Mouse (Mus musculus): ENCODE data around the gene Pitpnc1.

The Pitpnc1 gene

DNA sequence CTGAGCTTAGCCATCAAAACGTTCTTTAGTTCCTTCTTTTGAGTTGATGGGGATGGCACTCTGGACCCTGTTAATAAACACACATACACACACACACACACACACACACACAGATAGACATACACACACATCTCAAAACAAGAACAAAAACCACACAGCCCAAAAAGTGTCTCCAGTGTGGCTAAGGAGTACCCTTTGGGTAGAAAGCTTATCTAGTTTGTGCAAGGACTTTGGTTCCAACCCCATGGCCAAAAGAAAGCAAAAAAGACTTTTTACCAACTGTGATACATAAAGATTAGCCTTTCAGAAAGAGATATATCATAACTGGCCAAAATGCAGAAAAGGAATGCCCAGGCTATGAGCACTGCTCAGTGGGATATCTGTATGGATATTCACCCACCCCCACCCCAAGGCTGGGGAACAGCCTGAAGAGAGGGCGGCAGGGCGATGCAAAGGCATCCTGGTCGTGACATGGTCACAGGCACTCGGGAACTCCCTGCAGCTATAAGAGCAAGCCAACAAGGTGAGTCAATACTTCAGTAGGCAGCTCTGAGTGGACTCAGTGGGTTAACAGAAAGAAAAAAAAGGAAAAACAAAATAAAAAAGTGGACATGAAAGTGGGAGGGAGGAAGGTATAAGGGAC lies 60.3 kb downstream of the Pitpnc1 start:
- DNase-seq (ENCODE audit: low read depth, low spot score) = no peak

DNA sequence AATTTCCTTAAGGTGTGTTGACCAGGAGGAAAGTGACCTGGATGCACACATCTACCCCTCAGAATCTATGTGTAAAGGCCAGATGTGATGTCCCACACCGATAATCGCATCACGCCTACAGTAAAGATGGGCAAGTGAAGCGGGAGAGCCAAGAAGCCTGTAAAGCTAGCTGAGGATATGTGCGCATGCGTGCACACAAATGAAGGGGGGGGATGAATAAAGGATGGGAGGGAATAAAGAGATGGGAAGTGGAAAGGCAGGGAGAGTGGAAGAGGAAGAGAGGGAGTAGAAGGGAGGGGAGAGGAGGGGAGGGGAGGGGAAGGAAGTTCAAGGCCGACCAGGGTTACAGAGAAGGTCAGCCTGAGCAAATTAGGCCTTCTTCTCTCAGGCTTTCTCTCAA lies 61.6 kb downstream of the Pitpnc1 start:
- DNase-seq (ENCODE audit: low read depth, low spot score) = no peak

DNA sequence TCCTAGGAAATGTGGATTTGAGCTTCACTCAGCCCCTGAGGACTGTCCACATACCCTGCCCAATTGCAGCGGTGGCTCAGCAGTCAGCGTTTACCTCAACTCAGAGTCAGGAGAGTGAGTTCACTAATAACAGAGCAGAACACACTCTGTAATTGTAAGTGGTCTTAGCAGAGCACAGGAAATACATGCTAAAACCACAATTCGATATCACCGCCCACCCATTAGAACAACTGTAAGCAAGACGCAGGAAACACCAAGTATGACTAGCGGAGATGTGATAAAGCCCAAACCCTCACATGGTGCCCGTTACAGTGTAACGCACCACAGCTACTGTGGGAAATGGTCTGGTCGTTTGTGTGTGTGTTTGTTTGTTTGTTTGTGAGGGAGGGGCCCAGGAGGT lies 62.8 kb downstream of the Pitpnc1 start:
- no peak for DNase-seq (ENCODE audit: low read depth, low spot score)

DNA sequence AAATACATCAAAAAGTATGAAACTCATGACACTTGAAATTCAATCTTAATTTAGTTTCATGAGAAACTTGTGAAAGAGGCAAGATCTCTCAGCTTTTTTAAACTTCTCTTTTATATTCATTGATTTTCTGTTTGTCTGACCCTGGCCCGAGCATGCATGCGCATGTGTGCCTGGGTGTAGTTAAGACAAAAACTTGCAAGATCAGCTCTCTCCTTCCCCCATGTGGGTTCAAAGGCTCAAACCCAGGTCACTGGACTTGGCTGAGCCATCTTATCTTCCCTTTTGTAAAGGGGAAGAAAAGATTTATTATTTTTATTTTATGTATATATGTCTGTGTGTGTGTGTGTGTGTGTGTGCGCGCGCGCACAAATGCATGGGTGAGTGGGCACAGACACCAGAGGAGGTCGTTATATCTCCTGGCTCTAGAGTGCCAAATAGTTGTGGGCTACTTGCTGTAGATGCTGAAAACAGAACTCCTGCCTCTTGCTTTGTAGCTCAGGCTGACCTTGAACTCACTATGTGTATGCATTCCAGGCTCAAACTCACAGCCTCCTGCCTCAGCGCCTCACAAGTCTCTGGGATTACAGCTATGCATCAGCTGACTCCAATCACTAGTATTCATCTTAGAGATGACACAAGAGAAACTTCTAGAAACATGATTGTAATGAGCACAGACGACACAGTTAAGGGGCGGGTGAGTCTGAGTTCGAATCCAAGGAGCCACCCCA lies 64.7 kb downstream of the Pitpnc1 start:
- no peak for DNase-seq (ENCODE audit: low read depth, low spot score)

DNA sequence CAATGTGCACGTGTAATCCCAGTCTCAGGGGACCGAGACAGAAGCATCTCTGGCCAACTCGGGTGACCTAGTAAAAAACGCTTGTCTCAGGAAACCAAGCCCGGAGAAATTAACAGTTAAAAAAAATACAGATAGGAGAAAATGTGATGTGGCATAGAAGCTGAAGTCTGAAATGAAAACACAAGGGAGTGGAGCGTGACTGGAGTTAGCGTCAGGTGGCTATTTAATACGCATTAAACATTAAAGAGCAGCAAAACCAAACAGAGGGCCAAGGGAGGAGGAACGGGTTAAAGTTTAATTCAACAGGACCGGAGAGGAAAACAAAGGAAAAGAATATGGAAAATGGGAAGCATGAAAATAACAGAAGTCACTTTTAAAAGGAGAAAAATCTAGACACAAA lies 67.2 kb downstream of the Pitpnc1 start:
- DNase-seq (ENCODE audit: low read depth, low spot score) = no peak

DNA sequence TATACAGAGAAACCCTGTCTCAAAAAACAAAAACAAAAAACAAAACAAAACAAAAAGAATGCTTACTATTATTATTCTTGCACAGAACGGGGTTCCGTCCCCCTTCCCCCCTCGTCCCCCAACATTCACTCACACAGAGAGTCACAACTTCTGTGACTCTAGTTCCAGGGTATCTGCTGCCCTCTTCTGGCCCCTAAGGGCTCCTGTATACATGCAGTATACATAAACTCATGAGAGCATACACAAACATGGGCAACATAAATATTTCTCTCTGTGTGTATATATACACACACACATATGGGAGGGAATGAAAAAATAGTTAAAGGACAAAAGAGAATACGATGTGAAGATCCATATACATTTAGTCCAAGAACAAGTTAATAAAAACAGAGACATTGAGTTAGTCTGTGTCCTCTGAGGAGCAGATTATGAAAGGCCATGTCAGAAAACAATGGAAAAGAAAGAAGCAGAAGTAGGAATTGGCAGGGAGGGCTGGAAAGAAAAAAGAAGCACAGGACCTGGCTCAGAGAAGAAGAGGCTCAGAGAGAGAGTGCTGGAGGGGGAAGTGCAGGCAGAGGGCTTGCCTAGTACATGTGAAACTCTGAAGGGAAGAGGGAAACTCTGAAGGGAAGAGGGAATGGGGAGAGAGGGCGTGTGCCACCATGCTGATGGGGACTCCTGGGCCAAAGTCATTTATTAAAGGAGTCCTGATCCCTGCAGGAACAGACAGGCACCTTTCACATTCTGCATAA lies 68.5 kb downstream of the Pitpnc1 start:
- no peak for DNase-seq (ENCODE audit: low read depth, low spot score)

- no peak for DNase-seq (ENCODE audit: low read depth, low spot score)
These were observed 69.7 kb downstream of the Pitpnc1 start for GRCm38 (mm10) chr11:107400826-107401225.

DNA sequence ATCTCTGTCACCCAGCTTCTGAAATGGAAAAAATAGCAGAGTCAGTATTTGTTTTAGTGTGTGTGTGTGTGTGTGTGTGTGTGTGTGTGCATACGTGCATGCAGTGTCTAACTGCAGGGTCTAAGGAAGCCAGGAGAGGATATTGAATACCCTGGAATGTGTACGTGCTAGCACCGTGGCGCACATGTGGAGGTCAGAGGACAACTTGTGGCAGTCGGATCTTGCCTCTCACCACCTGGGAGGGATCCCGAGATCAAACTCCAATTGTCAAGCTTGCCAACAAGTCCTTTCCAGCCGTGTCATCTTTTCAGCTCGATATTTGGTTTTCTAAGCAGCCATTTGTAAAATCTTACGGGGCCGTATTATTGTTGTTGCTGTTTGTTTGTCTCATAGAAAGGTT lies 70.5 kb downstream of the Pitpnc1 start:
- DNase-seq (ENCODE audit: low read depth, low spot score) = no peak

DNA sequence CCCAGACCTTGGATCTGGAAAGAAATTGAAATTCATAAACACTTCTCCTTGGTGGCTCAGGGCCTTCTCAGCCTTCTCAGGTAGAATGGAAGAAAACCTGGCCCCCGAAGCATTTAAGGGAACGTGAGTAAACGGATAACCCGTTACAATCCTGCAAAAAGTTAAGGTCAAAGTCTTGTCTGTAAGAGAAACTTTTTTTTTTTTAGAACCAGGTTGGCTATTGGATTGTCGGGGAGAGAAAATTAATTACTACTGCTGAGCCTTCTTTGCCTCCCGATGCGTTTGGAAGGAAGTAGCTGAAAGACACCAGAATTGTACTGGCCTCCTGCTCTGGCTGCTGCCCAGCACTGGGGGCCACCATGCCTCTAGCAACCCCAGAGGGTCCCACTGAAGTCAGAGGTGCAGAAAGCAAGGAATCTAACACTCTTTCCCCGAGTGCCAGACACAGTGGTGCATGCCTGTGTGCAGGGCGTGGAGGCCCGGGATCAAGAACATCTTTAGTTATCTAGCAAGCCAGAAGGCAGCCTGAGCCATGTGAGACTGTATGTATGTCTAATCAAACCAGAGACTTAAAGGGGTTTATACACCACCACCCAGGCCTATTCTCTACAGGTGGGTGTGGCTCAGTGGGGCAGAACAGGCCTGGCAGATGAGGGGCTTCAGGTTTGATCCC lies 73.0 kb downstream of the Pitpnc1 start:
- no peak for DNase-seq (ENCODE audit: low read depth, low spot score)

DNA sequence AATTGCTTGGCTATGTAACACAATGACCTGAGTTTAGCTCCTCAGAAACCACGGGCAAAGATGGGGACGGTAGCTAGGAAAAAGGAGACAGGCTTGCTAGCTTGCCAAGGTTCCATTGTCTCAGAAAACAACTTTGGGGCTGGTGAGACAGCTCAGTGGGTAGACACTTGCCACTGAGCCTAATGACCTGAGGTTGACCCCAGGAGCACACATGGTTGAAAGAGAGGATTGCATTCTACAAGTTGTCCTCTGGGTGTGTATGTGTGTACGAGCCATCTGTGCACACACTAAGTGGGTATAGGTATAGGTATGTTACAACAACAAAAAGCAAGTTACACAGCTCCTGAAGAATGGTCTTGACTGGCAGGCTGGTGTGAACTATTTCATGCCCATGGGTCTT lies 76.3 kb downstream of the Pitpnc1 start:
- DNase-seq (ENCODE audit: low read depth, low spot score) = no peak

GRCm38 (mm10) chr11:107393828-107394165 lies 76.7 kb downstream of the Pitpnc1 start:
- DNase-seq (ENCODE audit: low read depth, low spot score) = no peak

DNA sequence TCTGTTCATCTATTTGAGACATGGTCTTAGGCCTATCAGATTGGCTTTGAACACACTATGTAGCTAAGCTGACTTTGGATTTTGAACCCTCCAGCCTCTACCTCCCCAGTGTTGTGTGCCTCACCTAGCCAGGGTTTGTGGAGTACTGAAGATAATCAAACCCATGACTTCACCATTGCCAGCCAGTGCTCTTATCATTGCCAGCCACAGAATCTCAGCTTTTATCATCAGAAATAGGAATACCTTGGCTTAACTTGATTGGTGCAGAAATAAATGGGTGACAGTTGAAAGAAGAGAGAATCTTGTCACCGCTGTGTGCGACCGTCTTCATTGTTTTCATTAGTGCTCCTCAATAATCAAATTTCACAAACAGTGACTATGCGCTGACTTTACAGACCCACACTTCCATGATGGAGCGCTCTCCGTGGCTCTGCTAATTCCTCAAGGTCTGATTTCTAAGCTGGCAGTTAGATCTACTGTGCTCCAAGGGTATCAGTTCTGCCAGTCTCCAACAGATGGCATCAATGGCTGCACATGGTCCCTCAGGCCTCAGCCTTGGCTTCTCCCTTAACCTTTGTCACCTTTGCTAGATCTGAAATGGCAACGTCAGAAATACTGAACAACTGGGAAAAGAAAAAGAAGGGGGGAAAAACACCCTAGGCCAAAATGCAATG lies 77.2 kb downstream of the Pitpnc1 start:
- DNase-seq (ENCODE audit: low read depth, low spot score) = no peak

DNA sequence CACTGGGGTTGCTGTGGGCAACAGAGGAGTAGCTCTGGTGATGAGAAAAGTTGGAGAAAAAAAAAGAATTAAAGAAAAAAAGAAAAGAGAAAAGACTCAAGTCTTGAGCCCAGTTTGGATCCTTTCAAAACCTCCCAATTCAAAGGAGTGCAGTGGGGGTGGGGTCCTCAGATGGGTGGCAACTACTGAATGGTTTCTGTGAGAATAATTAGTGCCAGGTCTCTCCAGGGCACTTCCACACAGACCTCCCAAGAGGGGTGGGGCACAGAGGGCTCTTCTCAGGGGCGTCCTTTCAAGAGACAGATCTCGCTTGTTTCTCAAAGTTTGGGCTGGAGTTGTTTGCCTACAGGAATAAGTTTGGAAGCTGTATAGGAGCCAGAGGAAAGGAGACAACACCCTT lies 80.0 kb downstream of the Pitpnc1 start:
- DNase-seq (ENCODE audit: low read depth, low spot score) = no peak

GRCm38 (mm10) chr11:107390001-107390400 lies 80.5 kb downstream of the Pitpnc1 start:
- DNase-seq (ENCODE audit: low read depth, low spot score) = no peak

- DNase-seq (ENCODE audit: low read depth, low spot score) = no peak
These were observed 84.0 kb downstream of the Pitpnc1 start for GRCm38 (mm10) chr11:107386481-107386880.

- DNase-seq (ENCODE audit: low read depth, low spot score) = peak; percentile 11
These were observed 85.2 kb downstream of the Pitpnc1 start for GRCm38 (mm10) chr11:107385306-107385705.

DNA sequence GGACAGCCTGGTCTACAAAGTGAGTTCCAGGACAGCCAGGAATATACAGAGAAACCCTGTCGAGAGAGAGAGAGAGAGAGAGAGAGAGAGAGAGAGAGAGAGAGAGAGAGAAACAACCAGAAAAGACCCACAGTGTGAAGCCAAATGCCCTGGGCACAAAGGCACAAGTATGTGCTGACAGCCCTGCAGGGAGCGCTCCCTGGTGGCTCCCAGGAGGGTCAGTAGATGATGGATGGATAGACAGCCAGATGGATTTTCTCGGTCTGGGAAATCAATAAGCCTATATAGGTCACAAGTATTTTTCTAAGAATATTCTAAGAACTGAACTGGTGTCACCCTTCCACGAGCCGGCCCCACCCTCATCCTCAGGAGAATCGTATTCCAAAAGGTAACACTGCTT lies 86.5 kb downstream of the Pitpnc1 start:
- no peak for DNase-seq (ENCODE audit: low read depth, low spot score)

GRCm38 (mm10) chr11:107379965-107380364 lies 90.5 kb downstream of the Pitpnc1 start:
- no peak for DNase-seq (ENCODE audit: low read depth, low spot score)

GRCm38 (mm10) chr11:107379089-107379845 lies 91.2 kb downstream of the Pitpnc1 start:
- peak; percentile 18 for DNase-seq (ENCODE audit: low read depth, low spot score)

- no peak for DNase-seq (ENCODE audit: low read depth, low spot score)
These were observed 93.2 kb downstream of the Pitpnc1 start for GRCm38 (mm10) chr11:107377326-107377725.

DNA sequence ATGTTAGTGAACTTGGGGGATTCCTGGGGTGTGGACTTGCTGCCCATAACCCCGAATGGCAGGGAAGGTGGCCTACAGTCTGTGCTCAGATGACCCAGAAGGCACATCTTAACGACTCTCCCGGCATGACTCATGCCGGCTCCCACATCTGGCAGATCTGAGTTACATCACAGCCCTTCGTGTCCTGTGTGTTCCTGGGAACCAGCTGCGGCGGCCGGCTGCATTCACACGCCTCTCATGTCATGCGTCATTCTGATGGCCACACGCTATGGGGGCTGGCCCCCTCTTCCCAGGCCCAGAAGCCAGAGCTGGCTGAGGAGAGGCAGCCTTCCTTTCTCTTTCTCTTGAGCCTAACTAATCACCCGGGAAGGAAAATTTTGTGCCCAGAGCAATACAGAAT lies 94.2 kb downstream of the Pitpnc1 start:
- DNase-seq (ENCODE audit: low read depth, low spot score) = peak; percentile 78

Measured in 3T3-L1 (cell line).